Mouse (Mus musculus) small intestine, adult 2 months (tissue): ENCODE results near the gene Cd19.

Experiments used
- CTCF ChIP-seq: fragments of 200-500 bp; IDR thresholded peaks from 2 replicates; pipeline ENCODE4 v1.5.1; 2012; ENCODE audit warnings: low read depth, mild to moderate bottlenecking, control low read depth, inconsistent platforms, low read length, moderate library complexity, mixed read lengths; ENCODE audit not compliant: insufficient replicate concordance, insufficient read length; ENCODE audit errors: extremely low read depth
- POLR2A ChIP-seq: fragments of 200-500 bp; IDR thresholded peaks from 2 replicates; pipeline ENCODE4 v1.6.1; 2012; ENCODE audit warnings: low read depth, mild to moderate bottlenecking, control low read depth, inconsistent platforms, low read length, moderate library complexity

GRCm38 (mm10) chr7:126417606-126418005 lies 2.9 kb upstream of the Cd19 start:
- TF ChIP-seq CTCF = no peak
- TF ChIP-seq POLR2A = no peak
